Mouse (Mus musculus): ENCODE results near the gene Ccr2. TPM values are rescaled to one million over a fixed set of nuclear protein-coding genes. Genes with fewer than 3 reads are reported as not detected.

The Ccr2 gene
- polyA plus RNA-seq, 1 experiment from 2014 or later = 0.30 TPM

GRCm38 (mm10) chr9:124100357-124100756, 1.4 kb upstream of the Ccr2 start:
- 91% methylated on average over 1 of the region's 1 CpGs for WGBS
- no peak overlapping the region for H3K27ac ChIP-seq (replicated peaks)
- no peak overlapping the region for H3K4me3 ChIP-seq
- H3K4me1 ChIP-seq = no peaks in the 10 kb centered on the region
- H3K27me3 ChIP-seq (replicated peaks; ENCODE audit: low read depth, poor library complexity, severe bottlenecking) = no peaks in the 10 kb centered on the region
- no peaks in the 10 kb centered on the region for H3K9me3 ChIP-seq
- DNase-seq (ENCODE audit: low spot score) = no peak
- H3K36me3 ChIP-seq (replicated peaks) = no peaks in the 10 kb centered on the region

- WGBS = 73% methylated on average over 1 of the region's 1 CpGs
- DNase-seq (ENCODE audit: low spot score) = no peak
Observed at GRCm38 (mm10) chr9:124103199-124103598, 1.4 kb downstream of the Ccr2 start.

GRCm38 (mm10) chr9:124105196-124105595, 3.4 kb downstream of the Ccr2 start:
- no peak for DNase-seq (ENCODE audit: low spot score)
- Histone ChIP-seq H3K27ac (replicated peaks) (no peak overlapping the region), H3K36me3 (replicated peaks) (no peaks in the 10 kb centered on the region), H3K27me3 (replicated peaks; ENCODE audit: low read depth, poor library complexity, severe bottlenecking) (no peaks in the 10 kb centered on the region), H3K4me1 (no peaks in the 10 kb centered on the region), H3K4me3 (no peak overlapping the region), H3K9me3 (no peaks in the 10 kb centered on the region)

More at GRCm38 (mm10) chr9:124103199-124103598, 1.4 kb downstream of the Ccr2 start:
- Histone ChIP-seq H3K36me3 (replicated peaks) (no peaks in the 10 kb centered on the region), H3K27me3 (replicated peaks; ENCODE audit: low read depth, poor library complexity, severe bottlenecking) (no peaks in the 10 kb centered on the region), H3K4me1 (no peaks in the 10 kb centered on the region), H3K9me3 (no peaks in the 10 kb centered on the region), H3K4me3 (no peak overlapping the region), H3K27ac (replicated peaks) (no peak overlapping the region)

- Histone ChIP-seq H3K36me3 (replicated peaks) (no peaks in the 10 kb centered on the region), H3K4me1 (no peaks in the 10 kb centered on the region), H3K27ac (replicated peaks) (no peak overlapping the region), H3K9me3 (no peaks in the 10 kb centered on the region), H3K27me3 (replicated peaks; ENCODE audit: low read depth, poor library complexity, severe bottlenecking) (no peaks in the 10 kb centered on the region), H3K4me3 (no peak overlapping the region)
- no peak for DNase-seq (ENCODE audit: low spot score)
Observed at GRCm38 (mm10) chr9:124107232-124107631, 5.5 kb downstream of the Ccr2 start.

- Histone ChIP-seq H3K36me3 (replicated peaks) (no peaks in the 10 kb centered on the region), H3K27ac (replicated peaks) (no peak overlapping the region), H3K27me3 (replicated peaks; ENCODE audit: low read depth, poor library complexity, severe bottlenecking) (no peaks in the 10 kb centered on the region), H3K4me1 (no peaks in the 10 kb centered on the region), H3K4me3 (no peak overlapping the region), H3K9me3 (no peaks in the 10 kb centered on the region)
- DNase-seq (ENCODE audit: low spot score) = no peak
- WGBS = 73% methylated on average over 2 of the region's 2 CpGs
Observed at GRCm38 (mm10) chr9:124108356-124109127, 6.8 kb downstream of the Ccr2 start.

- no peaks in the 10 kb centered on the region for H3K27me3 ChIP-seq (replicated peaks; ENCODE audit: low read depth, poor library complexity, severe bottlenecking)
- H3K9me3 ChIP-seq = no peaks in the 10 kb centered on the region
- no peak overlapping the region for H3K4me3 ChIP-seq
- no peak for DNase-seq (ENCODE audit: low spot score)
- WGBS = 82% methylated on average over 1 of the region's 1 CpGs
- no peak overlapping the region for H3K27ac ChIP-seq (replicated peaks)
- no peaks in the 10 kb centered on the region for H3K4me1 ChIP-seq
- H3K36me3 ChIP-seq (replicated peaks) = no peaks in the 10 kb centered on the region
Observed at GRCm38 (mm10) chr9:124111997-124112396, 10.2 kb downstream of the Ccr2 start.

GRCm38 (mm10) chr9:124112591-124113239, 11.0 kb downstream of the Ccr2 start:
- no peak for DNase-seq (ENCODE audit: low spot score)
- WGBS = 96% methylated on average over 1 of the region's 1 CpGs
- no peaks in the 10 kb centered on the region for H3K36me3 ChIP-seq (replicated peaks)
- no peak overlapping the region for H3K4me3 ChIP-seq
- no peaks in the 10 kb centered on the region for H3K9me3 ChIP-seq
- no peak overlapping the region for H3K27ac ChIP-seq (replicated peaks)
- no peaks in the 10 kb centered on the region for H3K4me1 ChIP-seq
- no peaks in the 10 kb centered on the region for H3K27me3 ChIP-seq (replicated peaks; ENCODE audit: low read depth, poor library complexity, severe bottlenecking)

GRCm38 (mm10) chr9:124113777-124114176, 12.0 kb downstream of the Ccr2 start:
- no peaks in the 10 kb centered on the region for H3K4me1 ChIP-seq
- H3K9me3 ChIP-seq = no peaks in the 10 kb centered on the region
- no peaks in the 10 kb centered on the region for H3K27me3 ChIP-seq (replicated peaks; ENCODE audit: low read depth, poor library complexity, severe bottlenecking)
- H3K4me3 ChIP-seq = no peak overlapping the region
- no peak for DNase-seq (ENCODE audit: low spot score)
- WGBS = 85% methylated on average over 1 of the region's 1 CpGs
- no peak overlapping the region for H3K27ac ChIP-seq (replicated peaks)
- H3K36me3 ChIP-seq (replicated peaks) = no peaks in the 10 kb centered on the region

GRCm38 (mm10) chr9:124118489-124118888, 16.7 kb downstream of the Ccr2 start:
- Histone ChIP-seq H3K27ac (replicated peaks) (no peak overlapping the region), H3K4me1 (no peaks in the 10 kb centered on the region), H3K4me3 (no peak overlapping the region), H3K27me3 (replicated peaks; ENCODE audit: low read depth, poor library complexity, severe bottlenecking) (no peaks in the 10 kb centered on the region), H3K9me3 (no peaks in the 10 kb centered on the region), H3K36me3 (replicated peaks) (no peaks in the 10 kb centered on the region)
- WGBS = 96% methylated on average over 1 of the region's 1 CpGs
- no peak for DNase-seq (ENCODE audit: low spot score)

- Histone ChIP-seq H3K27me3 (replicated peaks; ENCODE audit: low read depth, poor library complexity, severe bottlenecking) (no peaks in the 10 kb centered on the region), H3K36me3 (replicated peaks) (no peaks in the 10 kb centered on the region), H3K27ac (replicated peaks) (no peak within 1 kb of the TSS), H3K4me3 (no peak within 1 kb of the TSS), H3K4me1 (no peaks in the 10 kb centered on the region), H3K9me3 (no peaks in the 10 kb centered on the region)
- 80% methylated on average over 3 of the region's 3 CpGs for WGBS
- no peak for DNase-seq (ENCODE audit: low spot score)
Observed at GRCm38 (mm10) chr9:124121387-124122184, 19.8 kb downstream of the Ccr2 start, which contains the start of gene Ccr5. TSS of gene Ccr5 (plus strand) at chr9:124121543.

GRCm38 (mm10) chr9:124125576-124125975, 23.8 kb downstream of the Ccr2 start:
- no peaks in the 10 kb centered on the region for H3K27me3 ChIP-seq (replicated peaks; ENCODE audit: low read depth, poor library complexity, severe bottlenecking)
- no peak overlapping the region for H3K4me3 ChIP-seq
- no peak for DNase-seq (ENCODE audit: low spot score)
- no peak overlapping the region for H3K27ac ChIP-seq (replicated peaks)
- H3K4me1 ChIP-seq = no peaks in the 10 kb centered on the region
- no peaks in the 10 kb centered on the region for H3K36me3 ChIP-seq (replicated peaks)
- H3K9me3 ChIP-seq = no peaks in the 10 kb centered on the region
- WGBS = 88% methylated on average over 11 of the region's 11 CpGs

GRCm38 (mm10) chr9:124126373-124126772, 24.6 kb downstream of the Ccr2 start:
- Histone ChIP-seq H3K4me1 (no peaks in the 10 kb centered on the region), H3K27ac (replicated peaks) (no peak overlapping the region), H3K4me3 (no peak overlapping the region), H3K27me3 (replicated peaks; ENCODE audit: low read depth, poor library complexity, severe bottlenecking) (no peaks in the 10 kb centered on the region), H3K9me3 (no peaks in the 10 kb centered on the region), H3K36me3 (replicated peaks) (no peaks in the 10 kb centered on the region)
- 51% methylated on average over 5 of the region's 5 CpGs for WGBS
- DNase-seq (ENCODE audit: low spot score) = no peak

Data from embryonic facial prominence, embryonic 10.5 days (tissue).